Mouse (Mus musculus) liver, embryonic 12.5 days (tissue): Measurements from ENCODE around the gene Mrps21. TPM values are rescaled to one million over a fixed set of nuclear protein-coding genes. Genes with fewer than 3 reads are reported as not detected.

Experiments used
- ATAC-seq: fragments of 200-750 bp; cut with Nextera tagmentation; 2 replicates; pipeline ENCODE4 v1.8.0; 2017; ENCODE audit warnings: moderate number of reproducible peaks, mild to moderate bottlenecking, moderate library complexity
- H3K27ac ChIP-seq: fragments of 300-500 bp; sonication (generic); 2 replicates; pipeline ENCODE4 v1.5.1; 2016; ENCODE audit warnings: mild to moderate bottlenecking
- H3K27me3 ChIP-seq: fragments of 300-500 bp; sonication (generic); replicated peaks from 2 replicates; pipeline ENCODE4 v1.6.1; 2016; ENCODE audit warnings: mild to moderate bottlenecking, moderate library complexity
- H3K36me3 ChIP-seq: fragments of 300-500 bp; sonication (generic); 2 replicates; pipeline ENCODE4 v1.6.1; 2016; ENCODE audit warnings: mild to moderate bottlenecking, moderate library complexity
- H3K4me1 ChIP-seq: fragments of 300-500 bp; sonication (generic); 2 replicates; pipeline ENCODE4 v1.6.1; 2016
- H3K4me2 ChIP-seq: fragments of 300-500 bp; sonication (generic); 2 replicates; pipeline ENCODE4 v1.6.1; 2016; ENCODE audit warnings: mild to moderate bottlenecking, moderate library complexity
- H3K4me3 ChIP-seq: fragments of 300-500 bp; sonication (generic); 2 replicates; pipeline ENCODE4 v1.5.1; 2016; ENCODE audit warnings: mild to moderate bottlenecking, moderate library complexity
- H3K9ac ChIP-seq: fragments of 300-500 bp; sonication (generic); 2 replicates; pipeline ENCODE4 v1.6.1; 2016; ENCODE audit warnings: mild to moderate bottlenecking, moderate library complexity
- H3K9me3 ChIP-seq: fragments of 300-500 bp; sonication (generic); replicated peaks from 2 replicates; pipeline ENCODE4 v1.6.1; 2016; ENCODE audit warnings: mild to moderate bottlenecking, moderate library complexity
- WGBS: fragments of 180-500 bp; shearing (Covaris S2); methylation state at CpG from one replicate; pipeline ENCODE4 v1.1.7; 2016; ENCODE audit not compliant: insufficient replicate concordance; 5-methylcytosine and 5-hydroxymethylcytosine counted together
- polyA plus RNA-seq: library from polyadenylated mRNA; unstranded; fragments of >200 nt; fragmentation: Nextera tagmentation; extraction: Ambion mirVana; gene quantifications from 2 replicates; pipeline ENCODE4 v1.2.1, GENCODE M21; 2016

Mrps21 gene
- polyA plus RNA-seq, 1 experiment from 2014 or later: 285 TPM

GRCm38 (mm10) chr3:95889664-95890063, 18.3 kb upstream of the Mrps21 start:
- Histone ChIP-seq H3K36me3 (no peaks in the 10 kb centered on the region), H3K27ac (no peak overlapping the region), H3K4me3 (no peak overlapping the region), H3K4me1 (peaks cover 29% of the 10 kb centered on the region), H3K9me3 (no peaks in the 10 kb centered on the region), H3K4me2 (no peak overlapping the region), H3K9ac (no peak overlapping the region), H3K27me3 (peaks cover 5% of the 10 kb centered on the region; the same call in 1 of the 2 replicates)
- WGBS: 77% methylated on average over 3 of the region's 3 CpGs
- ATAC-seq: no peak

- Histone ChIP-seq H3K27ac (no peak overlapping the region), H3K9me3 (no peaks in the 10 kb centered on the region), H3K4me3 (no peak overlapping the region), H3K4me2 (no peak overlapping the region), H3K9ac (no peak overlapping the region), H3K36me3 (no peaks in the 10 kb centered on the region), H3K27me3 (peaks cover 9% of the 10 kb centered on the region), H3K4me1 (peaks cover 26% of the 10 kb centered on the region)
- 75% methylated on average over 4 of the region's 4 CpGs for WGBS
- ATAC-seq: no peak
These were observed 16.3 kb upstream of the Mrps21 start for GRCm38 (mm10) chr3:95887596-95887995.

DNA sequence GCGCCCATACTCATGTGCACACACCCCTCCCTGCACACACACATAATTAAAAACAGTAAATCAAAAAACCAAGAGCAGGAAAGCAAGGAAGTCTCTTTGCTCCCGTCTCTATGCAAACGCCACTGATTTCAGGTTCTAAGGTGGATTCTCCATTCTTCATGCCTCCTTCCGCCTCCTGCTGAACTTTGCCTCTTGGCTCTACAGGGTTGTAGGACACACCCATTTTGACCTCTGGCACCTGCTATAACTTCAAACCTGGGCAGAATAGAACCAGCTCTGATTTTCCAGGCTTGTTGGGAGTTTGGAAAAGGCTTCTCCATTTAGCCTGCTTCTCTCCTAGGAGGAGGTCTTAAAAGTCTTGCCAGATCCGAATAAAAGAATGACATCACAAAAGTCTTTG, 13.1 kb upstream of the Mrps21 start:
- no peak overlapping the region for H3K4me3 ChIP-seq
- H3K4me2 ChIP-seq: no peak overlapping the region
- no peaks in the 10 kb centered on the region for H3K36me3 ChIP-seq
- no peak overlapping the region for H3K9ac ChIP-seq
- peaks cover 21% of the 10 kb centered on the region for H3K27me3 ChIP-seq
- no peaks in the 10 kb centered on the region for H3K9me3 ChIP-seq
- no peak overlapping the region for H3K27ac ChIP-seq
- no peak for ATAC-seq
- peaks cover 24% of the 10 kb centered on the region for H3K4me1 ChIP-seq
- 69% methylated on average over 5 of the region's 5 CpGs for WGBS

- no peaks in the 10 kb centered on the region for H3K36me3 ChIP-seq
- H3K4me2 ChIP-seq: peak overlapping the region; percentile 93
- no peaks in the 10 kb centered on the region for H3K9me3 ChIP-seq
- H3K27me3 ChIP-seq: peaks cover 21% of the 10 kb centered on the region
- peak overlapping the region; percentile 38; the same call in 1 of the 2 replicates for H3K27ac ChIP-seq
- 3% methylated on average over 24 of the region's 24 CpGs for WGBS
- peak overlapping the region; percentile 58 for H3K4me3 ChIP-seq
- H3K9ac ChIP-seq: peak overlapping the region; percentile 55
- ATAC-seq: no peak
- peaks cover 24% of the 10 kb centered on the region for H3K4me1 ChIP-seq
These were observed 11.6 kb upstream of the Mrps21 start for GRCm38 (mm10) chr3:95882816-95883425.

- peak within 1 kb of the TSS; percentile 93 for H3K4me2 ChIP-seq
- H3K9ac ChIP-seq: peak within 1 kb of the TSS; percentile 55
- H3K27me3 ChIP-seq: peaks cover 21% of the 10 kb centered on the region
- H3K36me3 ChIP-seq: 0 out of 2 replicates have a peak, but pooled peaks cover 3% of the 10 kb centered on the region
- H3K4me3 ChIP-seq: peak within 1 kb of the TSS; percentile 58
- 2% methylated on average over 66 of the region's 66 CpGs for WGBS
- peak within 1 kb of the TSS; percentile 38; the same call in 1 of the 2 replicates for H3K27ac ChIP-seq
- H3K4me1 ChIP-seq: peaks cover 28% of the 10 kb centered on the region
- no peaks in the 10 kb centered on the region for H3K9me3 ChIP-seq
- ATAC-seq: peak; percentile 94
These were observed 10.9 kb upstream of the Mrps21 start, which contains the start of gene Ciart for GRCm38 (mm10) chr3:95881979-95882815. Gene Ciart, minus strand, starts transcription at chr3:95882251.

DNA sequence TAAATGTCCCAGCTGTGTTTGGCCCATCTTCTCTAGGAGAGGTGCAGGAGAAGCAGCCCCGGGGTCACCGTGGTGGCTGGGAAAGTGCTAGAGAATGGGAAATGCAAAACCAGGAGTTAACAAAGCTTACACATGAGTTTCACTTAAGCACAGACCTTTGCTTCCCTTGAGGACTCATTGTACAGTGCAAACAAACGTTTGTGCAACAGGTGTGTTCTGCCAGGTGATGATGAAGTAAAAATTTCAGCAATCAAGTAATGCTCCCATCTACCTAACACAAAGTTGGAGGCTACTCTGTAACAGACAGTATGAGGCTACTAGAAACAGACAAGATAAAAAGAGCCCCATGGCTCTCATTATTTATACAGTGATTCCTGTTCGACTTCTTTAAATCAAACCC, 7.7 kb upstream of the Mrps21 start:
- Histone ChIP-seq H3K4me1 (peaks cover 44% of the 10 kb centered on the region), H3K27me3 (peaks cover 16% of the 10 kb centered on the region), H3K4me3 (no peak overlapping the region), H3K36me3 (0 out of 2 replicates have a peak, but pooled peaks cover 9% of the 10 kb centered on the region), H3K9me3 (no peaks in the 10 kb centered on the region), H3K9ac (no peak overlapping the region), H3K4me2 (no peak overlapping the region), H3K27ac (no peak overlapping the region)
- ATAC-seq: no peak
- WGBS: 75% methylated on average over 4 of the region's 4 CpGs

- H3K4me1 ChIP-seq: peaks cover 47% of the 10 kb centered on the region
- peaks cover 42% of the 10 kb centered on the region for H3K36me3 ChIP-seq
- no peaks in the 10 kb centered on the region for H3K27me3 ChIP-seq
- H3K4me2 ChIP-seq: peak overlapping the region; percentile 76
- peak overlapping the region; percentile 87 for H3K27ac ChIP-seq
- H3K9me3 ChIP-seq: no peaks in the 10 kb centered on the region
- ATAC-seq: no peak
- 59% methylated on average over 7 of the region's 7 CpGs for WGBS
- H3K9ac ChIP-seq: peak overlapping the region; percentile 81
- peak overlapping the region; percentile 69 for H3K4me3 ChIP-seq
These were observed 729 bp upstream of the Mrps21 start for GRCm38 (mm10) chr3:95872048-95872447.

DNA sequence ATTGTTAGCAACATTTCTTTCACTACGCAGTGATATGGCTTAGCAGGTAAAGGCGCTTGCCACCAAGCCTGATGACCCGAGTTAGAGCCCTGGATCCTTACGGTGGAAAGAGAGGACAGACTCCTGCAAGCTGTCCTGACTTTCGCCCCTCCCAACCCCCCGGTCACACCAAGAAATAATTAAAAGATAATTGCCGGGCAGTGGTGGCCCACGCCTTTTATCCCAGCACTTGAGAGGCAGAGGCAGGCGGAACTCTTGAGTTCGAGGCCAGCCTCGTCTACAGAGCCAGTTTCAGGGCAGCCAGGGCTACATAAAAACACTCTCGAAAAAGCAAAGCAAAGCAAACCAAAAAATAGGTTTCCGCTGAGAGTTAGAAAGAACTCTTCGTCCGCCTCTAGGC, 343 bp downstream of the Mrps21 start:
- H3K4me1 ChIP-seq: peaks cover 47% of the 10 kb centered on the region
- no peaks in the 10 kb centered on the region for H3K9me3 ChIP-seq
- no peaks in the 10 kb centered on the region for H3K27me3 ChIP-seq
- H3K4me3 ChIP-seq: peak overlapping the region; percentile 69
- ATAC-seq: peak; percentile 56
- H3K27ac ChIP-seq: peak overlapping the region; percentile 87
- 6% methylated on average over 15 of the region's 15 CpGs for WGBS
- H3K4me2 ChIP-seq: peak overlapping the region; percentile 76
- H3K9ac ChIP-seq: peak overlapping the region; percentile 81
- H3K36me3 ChIP-seq: peaks cover 52% of the 10 kb centered on the region

DNA sequence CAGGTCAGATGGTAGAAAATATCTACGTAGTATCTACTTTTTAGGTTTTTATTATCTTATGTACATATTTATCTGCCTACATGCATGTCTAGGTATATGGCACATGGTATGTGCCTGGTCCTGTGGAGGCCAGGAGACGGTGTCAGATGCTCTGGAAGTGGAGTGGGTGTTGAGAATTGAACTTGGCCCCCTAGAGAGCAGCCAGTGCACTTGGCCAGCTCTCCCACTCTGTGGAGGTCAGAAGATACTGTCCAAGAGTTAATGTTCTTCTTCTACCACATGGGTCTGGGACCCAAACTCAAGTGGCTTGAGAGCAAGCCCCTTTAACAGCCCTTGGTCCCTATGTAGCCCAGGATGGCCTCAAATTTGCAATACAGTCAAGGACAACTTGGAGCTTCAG, 3.9 kb downstream of the Mrps21 start:
- Histone ChIP-seq H3K9ac (no peak overlapping the region), H3K9me3 (no peaks in the 10 kb centered on the region), H3K36me3 (peaks cover 71% of the 10 kb centered on the region), H3K27ac (no peak overlapping the region), H3K4me3 (no peak overlapping the region), H3K4me2 (no peak overlapping the region), H3K4me1 (peaks cover 31% of the 10 kb centered on the region), H3K27me3 (no peaks in the 10 kb centered on the region)
- 85% methylated on average over 2 of the region's 2 CpGs for WGBS
- ATAC-seq: no peak

GRCm38 (mm10) chr3:95866071-95866470, 5.2 kb downstream of the Mrps21 start:
- Histone ChIP-seq H3K27ac (no peak overlapping the region), H3K4me2 (no peak overlapping the region), H3K4me1 (peaks cover 26% of the 10 kb centered on the region), H3K27me3 (no peaks in the 10 kb centered on the region), H3K36me3 (peaks cover 77% of the 10 kb centered on the region), H3K9me3 (no peaks in the 10 kb centered on the region), H3K4me3 (no peak overlapping the region), H3K9ac (no peak overlapping the region)
- ATAC-seq: no peak
- 82% methylated on average over 5 of the region's 5 CpGs for WGBS

DNA sequence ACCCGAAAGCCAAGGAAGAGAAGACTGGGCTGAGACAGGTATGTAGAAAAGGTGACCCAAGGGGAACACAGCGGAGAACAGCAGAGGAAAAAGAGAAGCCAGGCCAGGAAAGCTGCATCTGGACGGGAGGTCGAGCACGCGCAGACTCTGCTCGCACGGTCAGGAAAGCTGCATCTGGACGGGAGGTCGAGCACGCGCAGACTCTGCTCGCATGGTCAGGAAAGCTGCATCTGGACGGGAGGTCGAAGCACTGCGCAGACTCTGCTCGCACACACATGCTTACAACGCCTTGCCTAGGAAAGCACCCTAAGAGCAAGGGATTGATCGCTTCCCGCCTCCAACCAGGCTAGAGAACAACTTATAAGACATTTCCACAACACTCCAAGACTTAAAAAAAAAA, 5.7 kb downstream of the Mrps21 start:
- no peak for ATAC-seq
- 92% methylated on average over 20 of the region's 20 CpGs for WGBS
- Histone ChIP-seq H3K9me3 (no peaks in the 10 kb centered on the region), H3K4me2 (no peak overlapping the region), H3K36me3 (peaks cover 77% of the 10 kb centered on the region), H3K9ac (no peak overlapping the region), H3K4me3 (no peak overlapping the region), H3K27me3 (no peaks in the 10 kb centered on the region), H3K4me1 (peaks cover 23% of the 10 kb centered on the region), H3K27ac (no peak overlapping the region)

DNA sequence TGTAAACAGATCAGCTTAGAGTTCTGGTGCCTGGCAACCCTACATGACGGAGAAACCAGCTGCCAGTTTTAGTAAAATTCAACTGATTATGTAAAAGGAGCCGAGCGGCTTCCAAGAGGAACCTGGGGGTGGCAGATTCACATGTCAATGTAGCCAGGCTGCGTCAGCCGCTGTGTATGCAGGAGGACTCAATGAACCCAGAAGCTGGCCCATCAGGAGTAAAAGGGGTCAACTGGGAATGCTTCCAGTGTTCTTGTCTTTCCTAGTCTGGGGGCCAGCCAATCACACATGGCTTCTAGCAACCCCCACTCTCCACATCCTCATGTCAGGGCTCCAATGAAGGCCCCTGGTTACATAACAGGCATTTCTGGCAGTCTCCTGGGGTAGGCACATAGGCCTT, 6.3 kb downstream of the Mrps21 start:
- 83% methylated on average over 5 of the region's 5 CpGs for WGBS
- no peak for ATAC-seq
- Histone ChIP-seq H3K9me3 (no peaks in the 10 kb centered on the region), H3K27ac (no peak overlapping the region), H3K4me3 (no peak overlapping the region), H3K9ac (no peak overlapping the region), H3K4me2 (no peak overlapping the region), H3K27me3 (no peaks in the 10 kb centered on the region), H3K36me3 (peaks cover 74% of the 10 kb centered on the region), H3K4me1 (peaks cover 18% of the 10 kb centered on the region)
